Mouse (Mus musculus): ENCODE data around the gene Acod1.

The Acod1 gene

DNA sequence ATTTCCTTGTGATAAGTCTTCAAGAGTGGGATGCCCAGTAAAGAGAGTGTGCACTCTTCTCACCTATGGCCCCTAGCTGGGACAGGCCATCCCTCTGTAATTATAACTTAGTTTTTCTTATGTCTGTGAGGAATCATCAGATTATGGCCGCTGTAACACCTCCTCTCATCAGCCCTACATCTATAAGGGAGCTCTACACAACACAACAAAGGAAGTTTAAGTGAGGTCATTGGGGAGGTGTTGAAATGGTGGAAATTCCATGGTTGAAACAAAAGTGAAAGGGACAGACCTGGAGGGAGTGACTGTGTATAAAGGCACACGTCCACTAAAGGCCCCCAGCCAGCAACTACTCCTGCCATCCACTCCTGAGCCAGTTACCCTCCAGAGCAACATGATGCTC, at the start of gene Acod1:
Acod1 (plus strand) TSS at position 301 of the 400 bp plus-strand sequence.
- no peak for DNase-seq (ENCODE audit: low read depth)

DNA sequence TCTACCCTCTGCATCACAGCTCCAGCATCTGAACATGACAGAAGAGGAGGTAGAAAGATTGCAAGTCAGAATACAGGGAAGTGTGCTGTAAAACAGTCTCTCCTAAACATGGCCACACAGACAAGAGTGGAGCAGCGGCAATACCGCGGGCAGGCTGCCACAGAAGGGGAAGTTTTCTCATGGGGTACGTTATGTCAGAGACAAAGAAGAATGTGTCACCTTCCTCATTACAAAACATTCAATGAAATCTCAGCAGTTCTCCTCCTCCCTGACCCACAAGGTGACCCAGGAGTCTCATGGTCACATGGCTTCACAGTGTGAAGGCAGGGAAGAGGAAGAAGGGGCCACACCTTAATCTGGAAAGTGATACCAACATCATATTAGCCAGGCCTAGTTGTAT, 39.0 kb upstream of the Acod1 start:
- DNase-seq (ENCODE audit: low read depth), result no peak

DNA sequence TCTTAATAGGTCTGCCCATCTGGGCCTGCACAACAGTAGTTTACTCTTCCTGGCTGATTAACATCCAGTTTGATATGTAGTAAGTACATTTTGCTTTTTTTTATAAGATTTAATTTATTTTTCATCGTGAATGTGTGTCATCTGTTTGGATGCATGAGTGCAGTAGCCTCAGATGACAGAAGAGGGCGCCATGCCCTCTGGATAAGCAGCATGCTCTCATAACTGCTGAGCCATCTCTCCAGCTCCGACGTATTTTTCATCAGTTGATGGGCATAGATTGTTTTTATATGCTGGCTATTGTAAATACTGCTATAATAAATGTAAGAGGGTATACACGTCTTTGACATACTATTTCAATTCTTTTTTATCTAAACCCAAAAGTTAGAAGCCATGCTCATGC, 35.0 kb upstream of the Acod1 start:
- DNase-seq (ENCODE audit: low read depth), result peak; percentile 23

DNA sequence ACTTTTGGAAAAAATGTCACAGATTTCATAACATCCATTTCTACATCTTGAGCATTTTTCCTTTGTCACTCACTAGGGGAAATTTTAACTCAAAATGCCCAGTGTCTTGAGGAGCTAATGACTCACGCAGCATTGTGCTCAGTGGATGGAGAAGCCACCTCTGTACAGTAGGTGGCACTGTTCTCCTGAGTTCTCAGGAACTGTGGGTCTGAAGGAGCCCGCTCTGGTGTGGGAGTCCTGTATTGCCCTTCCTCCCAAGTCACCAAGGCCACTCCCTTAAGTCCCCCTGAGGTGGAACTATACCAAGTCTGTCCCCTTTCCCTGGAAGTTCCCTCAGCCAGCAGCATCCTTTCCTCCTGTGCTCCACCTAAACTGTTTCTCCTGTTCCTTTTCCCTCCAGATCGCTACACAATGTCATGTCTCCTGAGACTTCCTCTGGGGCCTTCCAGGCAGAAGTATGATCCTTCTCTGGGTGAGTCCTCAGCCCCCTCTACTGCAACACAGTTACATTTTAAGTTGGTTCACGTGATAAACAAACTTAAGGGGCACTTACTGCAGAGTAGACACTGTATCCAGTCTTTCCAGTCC, 34.1 kb upstream of the Acod1 start:
- DNase-seq (ENCODE audit: low read depth), result peak; percentile 53

DNA sequence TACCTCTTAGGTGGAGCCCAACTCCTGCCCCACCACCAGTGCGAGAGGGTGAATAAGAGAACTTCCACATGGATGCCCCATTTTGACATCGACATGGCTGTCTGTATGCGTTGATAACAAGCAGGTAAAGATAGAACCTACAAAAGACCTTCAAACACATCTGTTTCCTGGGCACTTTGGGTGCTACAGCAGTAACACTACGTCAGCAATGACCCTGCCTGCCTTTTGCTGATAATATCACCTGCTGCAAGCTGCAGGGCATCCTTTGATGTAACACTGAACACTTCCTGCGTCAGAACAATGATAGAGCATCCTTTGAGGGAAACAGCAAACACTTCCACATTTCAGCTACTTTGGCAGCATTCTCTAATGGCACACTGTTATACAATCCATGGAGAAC, 29.8 kb upstream of the Acod1 start:
- no peak for DNase-seq (ENCODE audit: low read depth)

DNA sequence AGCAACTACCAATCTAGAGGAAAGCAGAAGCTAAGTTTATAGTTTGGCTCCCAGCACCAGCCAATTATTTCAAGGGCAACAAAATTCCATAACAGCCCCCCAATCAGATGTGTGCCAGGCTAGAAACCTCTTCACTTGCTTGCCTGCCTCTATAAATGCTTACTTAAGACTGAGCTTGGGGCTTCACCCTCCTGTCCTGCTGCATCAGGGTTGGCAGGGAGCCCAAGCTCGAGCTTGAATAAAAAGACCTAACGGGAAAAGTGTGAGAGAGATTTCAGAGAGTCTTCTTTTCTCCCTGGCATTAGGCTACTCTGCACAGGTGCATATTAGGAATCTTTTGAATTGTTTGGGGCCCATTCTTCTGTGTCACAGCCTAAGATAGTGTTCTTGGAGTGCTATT, 26.7 kb upstream of the Acod1 start:
- no peak for DNase-seq (ENCODE audit: low read depth)

DNA sequence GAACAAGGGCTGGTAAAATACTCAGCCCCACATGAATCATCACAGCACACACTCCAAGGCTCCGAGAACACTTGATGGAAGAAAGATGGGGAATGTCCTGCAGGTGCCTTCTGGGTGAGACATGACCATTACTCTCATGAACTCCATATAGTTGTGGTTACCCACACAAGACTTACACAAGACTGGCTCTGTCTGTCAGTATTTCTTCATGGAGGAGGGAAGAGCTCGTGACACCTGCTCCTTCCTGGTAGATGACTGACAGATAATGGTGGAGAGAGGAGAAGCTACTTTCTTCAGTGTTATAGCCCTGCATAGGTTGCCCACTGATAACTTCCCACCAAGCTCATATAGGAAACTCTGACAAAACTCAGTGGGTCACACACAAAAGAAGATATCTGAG, 17.6 kb upstream of the Acod1 start:
- DNase-seq (ENCODE audit: low read depth), result no peak

DNA sequence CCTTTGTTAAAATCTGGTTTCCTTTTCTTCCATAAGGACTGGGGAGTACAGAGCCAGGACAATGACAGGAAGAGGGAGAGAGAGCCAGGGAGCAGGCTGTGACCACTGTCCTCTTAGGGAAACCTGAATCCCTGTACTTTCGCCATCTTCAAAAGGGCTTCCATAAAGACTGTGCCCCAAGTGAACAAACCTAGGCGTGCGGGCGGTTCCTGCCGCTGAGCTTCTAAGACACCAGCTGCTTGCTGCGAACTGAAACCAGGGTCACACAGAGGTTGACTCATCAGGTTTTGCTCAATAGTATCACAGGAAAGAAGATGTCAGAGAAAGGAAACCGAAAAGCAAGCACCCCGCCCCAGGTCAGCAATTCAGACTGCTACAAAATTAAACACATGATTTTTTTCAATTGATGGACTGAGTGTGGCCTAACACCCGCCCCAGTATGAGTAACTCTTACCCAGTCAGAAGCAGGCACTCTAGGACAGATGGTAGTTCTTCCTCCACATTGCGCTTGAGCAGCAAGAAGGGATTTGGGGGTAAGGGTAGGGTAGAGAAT, 13.4 kb upstream of the Acod1 start:
- DNase-seq (ENCODE audit: low read depth), result no peak

DNA sequence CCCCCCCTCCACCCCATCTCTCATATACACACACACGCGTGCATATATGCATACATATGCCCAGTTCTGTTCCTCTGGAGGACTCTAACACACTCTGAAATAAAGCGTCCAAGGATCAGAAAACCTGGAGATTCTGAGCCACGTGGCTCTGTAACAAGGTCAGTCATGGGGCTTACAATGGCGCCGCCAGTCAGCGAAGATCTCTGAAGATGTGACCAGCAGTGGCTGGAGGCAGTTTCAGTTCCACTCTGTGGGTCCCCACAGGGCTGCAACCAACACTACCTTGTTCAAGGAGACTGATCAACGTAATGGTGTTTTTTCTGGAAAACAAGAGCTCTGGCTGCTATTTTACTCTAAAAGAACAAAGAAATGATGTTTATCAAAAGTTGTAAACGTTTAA, 12.7 kb upstream of the Acod1 start:
- DNase-seq (ENCODE audit: low read depth), result no peak

DNA sequence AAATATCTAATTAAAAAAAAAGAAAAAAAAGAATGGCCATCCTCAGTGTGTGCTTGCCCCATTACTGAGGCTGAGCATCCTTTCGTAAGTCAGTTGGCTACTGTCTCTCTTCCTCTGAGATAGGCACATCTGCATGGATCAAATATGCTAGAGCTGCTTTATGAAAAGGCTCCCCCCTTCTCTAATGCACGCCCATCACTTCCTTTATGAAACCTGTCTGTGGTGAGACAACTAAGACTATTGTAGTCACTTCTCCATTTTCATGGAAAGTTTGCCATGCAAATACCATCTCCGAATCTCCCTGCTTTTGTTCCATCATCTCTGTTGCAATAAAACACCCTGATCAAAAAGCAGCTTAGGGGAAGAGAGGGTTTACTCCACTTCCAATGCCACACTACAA, 9.8 kb upstream of the Acod1 start:
- no peak for DNase-seq (ENCODE audit: low read depth)

DNA sequence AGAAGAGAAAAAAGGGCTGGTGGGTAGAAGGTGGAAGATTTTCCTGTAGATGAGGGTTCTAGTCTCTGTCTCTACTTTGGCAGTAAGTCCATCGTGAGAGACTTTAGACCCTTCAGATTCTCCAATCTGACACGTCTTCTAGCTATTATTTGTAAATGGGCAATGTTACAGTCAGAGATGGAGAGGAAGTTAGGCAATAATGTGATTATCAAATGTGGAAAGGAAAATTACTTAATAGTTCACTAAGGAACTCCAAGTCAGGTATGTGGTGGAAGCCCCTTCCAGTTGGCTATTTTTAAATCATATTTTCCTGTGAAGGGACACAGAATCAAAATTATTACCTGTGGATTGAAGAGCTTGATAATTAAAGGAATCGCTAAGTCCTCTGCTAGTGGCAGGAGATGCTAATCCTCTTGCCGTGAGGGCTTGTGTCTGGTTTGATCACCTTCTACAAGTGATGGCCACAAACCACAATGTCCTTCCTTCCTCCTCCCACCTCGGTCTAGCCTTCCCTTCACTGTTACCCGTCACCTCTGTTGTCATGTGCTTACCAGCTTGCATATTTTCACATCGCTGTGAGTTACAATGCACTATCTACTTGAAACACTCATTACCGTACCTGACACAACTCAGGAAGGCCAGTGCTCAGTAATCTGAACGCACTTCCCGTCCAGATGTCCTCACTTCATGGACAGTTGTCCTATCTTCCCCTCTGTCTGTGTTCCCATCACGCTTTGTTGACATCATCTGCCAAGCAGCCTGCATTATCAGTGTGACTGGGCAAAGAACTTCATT, 1.7 kb downstream of the Acod1 start:
- peak; percentile 15 for DNase-seq (ENCODE audit: low read depth)

DNA sequence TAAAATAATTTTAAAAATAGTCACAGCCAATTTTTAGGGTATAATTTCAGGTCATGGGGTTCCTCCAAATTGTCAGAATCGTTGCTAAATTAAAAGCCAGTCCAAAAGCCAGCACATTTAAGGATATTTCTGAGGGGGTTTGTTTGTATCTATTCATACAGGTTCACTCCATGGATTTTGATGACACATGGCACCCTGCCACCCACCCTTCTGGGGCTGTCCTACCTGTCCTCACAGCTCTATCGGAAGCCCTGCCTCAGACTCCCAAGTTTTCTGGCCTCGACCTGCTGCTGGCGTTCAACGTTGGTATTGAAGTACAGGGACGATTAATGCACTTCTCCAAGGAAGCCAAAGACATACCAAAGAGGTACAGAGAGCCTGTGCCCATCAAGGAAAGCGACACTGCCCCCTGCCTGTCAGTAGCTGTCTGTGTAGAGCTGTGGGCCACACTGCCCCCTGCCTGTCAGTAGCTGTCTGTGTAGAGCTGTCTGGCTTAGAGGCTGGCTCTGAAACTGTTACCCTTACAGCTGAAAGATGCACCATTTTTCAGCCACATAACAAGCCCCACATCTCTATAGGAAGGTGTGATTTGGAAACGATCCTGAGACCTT, 4.5 kb downstream of the Acod1 start:
- peak; percentile 73 for DNase-seq (ENCODE audit: low read depth)

DNA sequence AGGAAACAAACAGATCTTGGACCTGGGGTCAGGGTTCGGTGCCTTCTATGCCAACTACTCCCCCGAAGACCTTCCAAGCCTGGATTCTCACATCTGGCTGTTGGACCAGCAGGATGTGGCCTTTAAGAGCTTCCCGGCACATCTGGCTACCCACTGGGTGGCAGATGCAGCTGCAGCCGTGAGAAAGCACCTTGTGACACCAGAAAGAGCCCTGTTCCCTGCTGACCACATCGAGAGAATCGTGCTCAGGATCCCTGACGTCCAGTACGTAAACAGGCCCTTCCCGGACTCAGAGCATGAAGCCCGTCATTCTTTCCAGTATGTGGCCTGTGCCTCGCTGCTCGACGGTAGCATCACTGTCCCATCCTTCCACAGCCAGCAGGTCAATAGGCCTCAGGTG, 8.0 kb downstream of the Acod1 start:
- no peak for DNase-seq (ENCODE audit: low read depth)

DNA sequence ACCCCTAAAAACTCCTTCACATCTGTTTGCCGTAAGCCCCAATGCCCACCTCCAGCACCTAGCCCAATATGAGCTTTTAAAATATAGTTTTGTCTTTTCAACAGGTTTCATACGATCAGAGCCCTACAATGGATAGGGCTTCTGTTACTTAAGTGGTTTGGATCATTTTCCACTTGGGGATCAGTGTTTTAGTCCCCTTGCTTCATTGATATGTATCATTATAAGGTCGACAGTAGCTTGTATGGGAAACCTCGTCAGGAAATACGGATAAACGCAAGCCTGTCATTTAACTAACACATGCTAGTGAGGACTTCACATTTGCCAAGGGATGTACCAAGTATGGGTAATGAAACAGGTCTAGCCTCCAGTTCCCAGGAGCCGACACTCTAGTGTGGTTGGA, 9.8 kb downstream of the Acod1 start:
- no peak for DNase-seq (ENCODE audit: low read depth)

DNA sequence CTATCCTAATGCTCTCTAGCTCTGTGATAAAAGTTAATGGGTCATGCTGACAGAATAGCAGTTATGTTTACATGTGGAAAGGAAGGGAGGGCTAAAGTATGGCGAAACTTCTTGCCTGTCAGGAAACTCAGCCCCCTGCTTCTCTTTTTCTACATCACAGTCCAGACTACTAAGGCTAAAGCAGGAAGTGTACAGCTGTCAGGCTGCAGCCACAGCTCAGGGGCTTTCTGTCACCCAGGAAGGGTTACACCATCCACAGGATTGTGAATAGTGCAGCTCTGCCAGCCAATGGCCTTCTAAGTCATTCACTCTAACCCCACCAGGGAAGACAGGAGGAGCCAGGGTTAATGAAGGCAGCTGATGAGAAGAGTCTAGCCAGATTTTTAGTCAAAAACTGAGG, 12.2 kb downstream of the Acod1 start:
- DNase-seq (ENCODE audit: low read depth), result no peak

DNA sequence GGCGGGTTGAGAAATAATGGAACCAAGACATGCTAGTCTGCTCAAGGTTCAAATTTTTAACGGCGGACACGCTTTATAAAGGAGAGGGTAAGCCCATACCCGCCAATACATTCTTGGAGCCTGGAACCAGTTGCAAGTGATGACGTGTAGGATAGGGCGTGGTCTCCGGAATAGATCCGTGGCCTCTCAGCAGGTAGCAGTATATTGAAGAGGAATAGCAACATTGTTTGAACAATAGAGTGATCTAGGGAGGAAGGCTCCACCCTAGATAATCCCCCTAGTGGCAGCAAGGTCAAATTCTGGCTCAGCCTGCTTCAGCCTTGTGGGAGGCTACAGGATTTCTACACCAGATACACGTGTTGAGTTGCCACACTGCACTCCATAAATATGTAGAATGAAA, 12.7 kb downstream of the Acod1 start:
- no peak for DNase-seq (ENCODE audit: low read depth)

DNA sequence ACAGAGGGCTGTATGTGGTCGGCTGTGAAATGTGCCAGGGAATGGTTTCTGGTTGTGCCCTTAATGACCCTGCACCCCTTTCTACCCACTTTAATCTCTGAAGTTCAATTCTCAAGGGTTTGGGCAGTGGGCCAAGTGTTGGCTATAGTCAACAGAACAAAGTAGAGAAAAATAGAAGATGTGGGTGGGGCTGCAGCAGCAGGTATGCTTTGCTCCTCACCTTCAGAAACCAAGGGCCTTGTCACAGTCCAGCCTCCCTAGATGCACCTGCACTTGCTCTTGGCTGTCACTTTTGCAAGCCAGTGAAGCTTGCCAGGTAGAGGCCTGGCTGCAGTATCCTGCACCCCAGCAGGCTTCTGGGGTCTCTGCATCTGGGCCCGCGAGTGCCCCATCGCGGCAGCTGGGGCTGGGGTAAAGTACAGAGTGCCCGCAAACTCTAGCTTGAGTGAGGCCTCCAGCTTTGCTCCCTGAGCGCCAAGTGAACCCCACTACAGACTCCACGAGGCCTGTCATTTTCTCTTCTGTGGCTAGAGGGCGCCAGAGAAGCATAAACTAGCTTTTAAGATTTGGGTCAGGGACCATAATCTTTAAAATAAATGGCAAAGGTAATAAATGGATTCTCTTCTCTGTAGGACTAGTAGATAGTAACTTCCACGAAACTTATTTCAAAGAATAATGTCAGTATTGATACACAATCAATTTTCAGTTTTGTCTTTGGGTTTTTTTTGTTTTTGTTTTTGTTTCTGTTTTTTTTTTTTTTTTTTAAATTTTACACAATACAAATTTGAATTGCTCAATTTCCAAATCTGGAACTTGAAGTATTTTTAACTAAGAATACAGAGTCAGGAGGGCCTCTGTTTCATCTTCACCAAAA, 18.8 kb downstream of the Acod1 start:
- peak; percentile 80 for DNase-seq (ENCODE audit: low read depth)

DNA sequence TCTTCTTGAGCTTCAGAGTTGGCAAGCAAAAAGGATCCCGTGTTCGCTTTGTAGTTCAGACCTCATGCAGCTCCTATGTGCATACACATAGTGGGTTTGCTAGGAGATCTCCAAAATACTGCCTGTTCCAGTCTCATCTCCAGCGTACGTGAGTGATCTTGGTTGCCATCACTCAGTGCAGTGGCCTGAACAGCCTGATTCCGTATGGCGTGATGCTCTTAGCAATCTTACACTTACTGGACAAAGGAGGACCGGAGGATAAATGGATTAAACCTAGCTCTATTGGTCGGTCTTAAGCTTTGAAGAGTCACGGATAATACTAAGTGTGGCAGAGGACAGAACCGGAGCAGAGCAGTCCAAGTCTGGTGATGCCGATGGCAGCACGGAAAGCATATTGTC, 22.7 kb downstream of the Acod1 start:
- DNase-seq (ENCODE audit: low read depth), result no peak

DNA sequence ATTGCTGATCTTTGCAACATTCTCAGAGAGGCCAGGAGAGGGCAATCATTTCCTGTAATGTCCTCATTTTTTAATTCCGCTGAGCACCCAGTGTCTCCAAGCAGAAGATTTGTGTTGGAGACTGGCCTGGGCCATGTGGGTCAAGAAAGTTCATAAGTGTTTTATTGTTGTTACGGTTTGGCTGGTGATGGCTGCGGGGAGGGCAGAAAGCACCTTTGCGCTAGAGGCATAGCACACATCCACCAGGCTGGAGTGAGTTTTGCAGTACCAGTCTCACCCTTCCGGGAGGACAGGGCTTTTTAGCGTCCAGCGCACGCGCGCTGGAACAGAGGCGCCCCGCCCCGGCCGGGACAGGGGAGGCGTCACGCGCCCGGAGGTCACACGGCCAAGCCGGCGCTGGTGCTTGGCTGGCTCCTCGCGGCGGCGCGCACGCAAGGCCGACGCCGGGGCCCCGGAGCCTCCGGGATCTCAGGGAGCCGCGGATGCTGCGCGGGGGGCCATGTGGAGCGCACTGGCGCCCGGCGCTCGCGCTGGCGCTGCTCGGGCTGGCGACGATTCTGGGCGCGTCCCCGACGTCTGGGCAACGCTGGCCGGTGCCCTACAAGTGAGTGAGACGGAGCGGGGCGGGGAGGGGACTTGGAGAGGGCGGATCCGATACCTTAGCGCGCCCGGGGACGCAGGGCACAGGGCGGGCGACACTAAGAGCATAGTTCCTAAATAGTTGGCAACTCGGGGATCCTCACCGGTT, 23.3 kb downstream of the Acod1 start, which contains the start of gene Cln5:
Cln5 (plus strand) TSS at position 353 of the 748 bp plus-strand sequence.
- DNase-seq (ENCODE audit: low read depth), result peak; percentile 93

DNA sequence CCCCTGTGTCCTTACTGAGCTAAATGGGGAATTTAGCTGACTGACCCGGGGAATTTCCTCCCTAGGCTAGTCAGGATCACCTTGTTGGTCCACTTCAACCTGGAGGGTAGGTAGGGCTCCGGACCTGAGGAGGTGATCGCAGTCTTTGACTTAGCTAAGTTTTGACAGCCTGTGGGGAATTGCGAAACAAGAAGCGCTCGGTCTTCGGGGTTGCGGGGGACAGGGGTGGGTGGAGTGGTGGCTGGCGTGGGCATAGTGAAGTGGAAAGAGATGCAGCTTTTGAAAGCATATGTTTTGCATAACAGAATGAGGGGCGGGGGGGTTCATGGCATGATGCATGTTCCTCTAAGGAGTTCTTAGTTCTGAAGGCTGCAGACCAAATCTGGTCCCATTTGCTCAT, 24.0 kb downstream of the Acod1 start:
- no peak for DNase-seq (ENCODE audit: low read depth)

DNA sequence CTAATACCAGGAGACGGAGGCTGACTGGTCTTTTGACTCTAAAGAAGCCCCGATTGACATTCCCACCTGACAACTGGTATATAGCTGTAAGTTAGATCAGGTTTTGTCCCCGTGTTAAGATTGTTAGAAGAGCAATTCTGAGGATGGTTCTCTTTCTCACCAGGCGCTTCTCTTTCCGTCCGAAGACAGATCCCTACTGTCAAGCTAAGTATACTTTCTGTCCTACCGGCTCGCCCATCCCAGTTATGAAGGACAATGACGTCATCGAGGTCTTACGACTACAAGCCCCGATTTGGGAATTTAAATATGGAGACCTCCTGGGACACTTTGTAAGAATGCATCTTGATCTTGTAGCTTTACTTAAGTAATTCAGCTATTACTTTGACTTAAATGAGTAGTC, 24.7 kb downstream of the Acod1 start:
- DNase-seq (ENCODE audit: low read depth), result no peak

Measured in c-Kit-positive CD71-positive TER-119-negative erythroid progenitor cells, embryonic 14.5 days (primary cell).